Mouse (Mus musculus): ENCODE results near the gene Smad5.

Gene Smad5

DNA sequence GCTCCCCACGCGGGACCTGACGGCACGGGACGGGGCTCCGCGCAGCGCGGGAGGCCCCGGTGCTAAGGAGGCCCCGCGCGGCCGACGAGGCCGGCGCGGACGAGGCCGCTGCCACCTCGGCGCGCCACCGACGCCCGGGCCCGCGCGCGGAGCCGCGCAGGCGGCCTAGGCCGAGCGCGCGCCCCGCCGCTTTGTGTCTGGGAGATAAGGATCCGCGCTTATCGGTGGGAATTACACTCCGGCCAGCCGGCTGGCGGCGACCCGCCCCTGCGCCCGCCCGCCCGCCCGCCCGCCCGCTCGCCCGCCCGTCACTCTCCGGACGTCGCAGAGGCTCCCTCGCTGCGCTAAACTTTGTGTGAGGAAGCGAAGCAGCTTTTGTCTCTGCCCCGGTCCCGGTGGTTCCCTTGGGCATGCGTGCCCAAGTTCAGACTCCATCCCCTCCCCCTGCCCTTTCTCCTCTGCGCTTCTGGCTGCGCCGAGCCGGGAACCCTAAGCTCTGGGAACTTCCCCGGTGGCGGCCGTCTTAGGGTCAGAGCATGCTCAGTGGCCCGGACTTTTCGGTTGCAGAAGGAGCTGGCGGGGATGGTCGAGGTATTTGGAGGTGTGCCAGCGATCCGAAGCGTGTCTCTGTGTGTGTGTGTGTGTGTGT, 536 bp downstream of the Smad5 start:
- peak; percentile 88 for DNase-seq

DNA sequence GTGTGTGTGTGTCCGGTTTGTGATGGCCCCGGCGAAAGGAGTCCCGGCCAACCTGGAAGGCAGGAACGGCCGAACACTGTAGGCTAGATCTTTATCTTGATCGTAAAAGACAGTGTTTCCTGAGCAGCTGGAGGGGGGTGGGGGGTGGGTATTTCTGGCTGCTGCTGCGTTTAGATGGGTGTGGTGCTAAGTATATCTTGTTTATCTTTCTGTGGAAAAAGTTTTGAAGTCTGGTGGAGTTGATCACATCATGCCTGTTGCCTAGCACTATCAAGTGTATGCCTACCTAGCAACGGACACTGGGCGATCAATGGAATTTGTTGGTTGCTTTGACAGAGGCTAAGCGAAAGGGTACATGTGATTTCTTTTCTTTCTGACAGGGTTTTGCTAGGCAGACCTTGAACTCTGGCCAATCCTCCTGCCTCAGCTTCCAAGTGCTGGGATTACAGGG, 1.1 kb downstream of the Smad5 start:
- DNase-seq: no peak

DNA sequence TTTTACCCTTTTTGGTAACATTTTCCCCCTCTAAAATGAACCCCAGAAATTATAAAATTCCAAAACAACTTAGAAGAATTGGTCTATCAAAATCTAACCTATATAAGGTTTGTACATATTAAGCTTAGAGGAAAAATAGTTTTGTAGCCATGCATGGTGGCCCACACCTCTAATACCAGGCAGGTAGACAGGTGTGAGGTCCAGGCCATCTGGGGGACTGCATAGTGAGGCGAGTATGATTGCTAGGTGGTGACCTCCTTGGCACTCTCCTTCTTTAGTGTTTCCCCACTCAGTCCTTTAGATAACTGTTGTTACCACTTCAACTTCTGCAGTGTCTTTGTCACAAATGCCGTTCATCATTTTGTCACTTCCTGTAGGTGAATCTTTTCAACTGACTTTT, 1.8 kb downstream of the Smad5 start:
- no peak for DNase-seq

DNA sequence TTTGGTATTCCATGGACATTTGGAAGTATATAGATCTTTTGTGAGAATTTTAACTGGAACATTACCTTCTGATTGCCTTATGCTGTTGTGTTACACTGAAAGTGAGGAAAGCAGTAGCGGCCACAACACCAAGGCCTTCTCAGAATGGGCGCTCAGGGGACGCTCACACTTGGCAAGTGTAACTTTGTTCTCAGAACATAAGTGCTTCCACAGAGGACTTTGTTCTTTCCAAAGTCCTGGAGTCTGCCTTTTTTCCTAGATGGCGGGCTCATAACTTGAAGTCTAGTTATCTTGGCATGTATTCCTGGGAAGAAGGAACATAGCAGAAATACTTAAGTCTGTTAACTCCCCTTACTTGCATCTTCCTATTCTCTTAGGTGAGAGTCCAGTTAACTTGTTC, 4.3 kb downstream of the Smad5 start:
- DNase-seq: no peak

DNA sequence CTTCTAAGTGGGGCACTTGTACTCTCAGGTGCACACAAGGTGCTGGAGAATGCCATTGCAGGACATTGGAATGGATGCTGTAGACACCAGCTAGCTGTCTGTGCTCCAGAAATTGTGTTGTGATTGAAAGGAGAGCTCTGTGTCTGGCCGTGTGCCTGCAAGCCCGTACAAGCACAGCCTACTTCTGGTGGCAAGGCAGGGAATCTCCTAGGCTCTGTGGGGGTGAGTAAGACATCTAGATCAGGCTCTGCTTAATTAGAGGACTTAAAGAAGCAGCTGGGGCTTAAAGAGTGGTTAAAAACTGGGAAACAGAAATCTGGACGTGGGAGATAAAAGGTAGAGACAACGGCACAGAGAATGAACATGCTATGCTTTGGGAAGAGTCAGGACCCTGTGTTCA, 4.8 kb downstream of the Smad5 start:
- DNase-seq: no peak

DNA sequence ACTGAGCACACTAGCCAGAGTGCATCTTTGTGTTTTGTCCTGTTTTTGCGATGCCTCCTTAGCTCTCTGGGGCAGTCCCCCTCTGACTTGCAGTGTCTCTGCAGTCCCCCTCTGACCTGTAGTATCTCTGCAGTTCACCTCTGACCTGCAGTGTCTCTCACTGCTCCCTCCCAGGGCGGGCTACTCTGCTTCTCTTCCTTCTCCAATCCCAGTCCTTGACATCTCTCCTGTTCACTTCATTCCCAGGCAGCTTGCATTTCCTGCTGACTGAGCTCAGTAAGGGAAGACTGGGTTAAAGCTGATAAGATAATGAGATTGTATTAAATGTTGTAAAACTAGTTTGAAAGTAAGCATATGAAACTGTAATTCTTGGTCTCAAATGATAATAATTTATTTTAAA, 7.8 kb downstream of the Smad5 start:
- peak; percentile 44 for DNase-seq

DNA sequence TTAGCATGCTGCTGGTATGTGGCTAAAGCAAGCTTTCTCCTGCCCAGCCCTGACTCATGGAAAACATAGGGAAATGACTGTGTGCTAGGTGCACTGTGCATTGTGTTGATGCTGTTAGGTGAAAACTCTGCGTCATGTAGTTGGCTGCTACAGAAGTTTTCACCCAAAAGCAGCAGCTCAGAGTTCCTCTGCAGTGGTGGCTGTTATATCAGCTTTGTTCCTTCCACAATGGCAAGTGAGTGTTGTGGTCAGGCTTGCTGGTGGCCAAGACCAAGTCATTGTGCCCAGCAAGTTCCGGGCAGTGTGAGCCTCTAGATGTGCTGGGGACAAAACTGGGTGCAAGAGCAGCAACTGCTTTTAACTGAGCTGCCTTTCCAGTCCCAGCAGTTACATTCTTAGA, 9.4 kb downstream of the Smad5 start:
- DNase-seq: no peak

DNA sequence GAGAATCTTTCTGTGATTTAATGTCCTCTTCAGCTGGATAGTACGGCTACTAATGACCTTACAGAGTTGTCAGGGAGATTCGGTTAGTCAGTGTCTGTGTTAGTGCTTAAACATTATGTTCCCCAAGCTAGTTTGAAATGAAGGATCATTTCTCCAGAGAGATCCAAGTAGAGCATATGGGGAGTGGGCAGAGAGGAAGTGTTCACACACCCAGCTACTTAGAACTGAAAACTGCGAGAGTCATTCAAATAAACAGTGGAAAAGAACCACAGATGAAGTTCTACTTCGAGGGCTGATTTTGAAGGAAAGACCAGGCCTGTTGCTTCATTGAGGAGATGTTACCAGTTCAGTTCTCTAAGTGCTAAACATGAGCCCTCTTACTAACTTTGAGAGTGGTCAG, 23.7 kb downstream of the Smad5 start:
- DNase-seq: no peak

DNA sequence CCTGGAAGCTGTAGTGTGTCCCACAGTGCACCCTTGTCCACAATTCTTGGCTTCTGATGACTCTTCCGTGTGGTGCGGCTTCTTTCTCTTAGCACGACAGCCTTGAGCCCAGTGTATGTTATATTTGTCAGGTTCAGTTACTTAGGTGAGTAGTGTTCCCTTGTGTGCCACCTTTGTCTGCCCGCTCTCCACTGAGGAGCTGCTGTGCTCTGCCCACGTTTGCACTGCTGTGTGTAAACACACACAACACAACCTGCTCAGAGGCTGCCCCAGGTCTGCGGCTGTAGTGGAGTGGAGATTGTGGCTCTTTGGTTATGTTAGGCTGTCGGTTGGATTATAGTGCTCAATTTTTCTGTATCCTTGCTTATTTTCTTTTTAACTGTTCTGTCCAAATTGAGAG, 26.2 kb downstream of the Smad5 start:
- DNase-seq: no peak

DNA sequence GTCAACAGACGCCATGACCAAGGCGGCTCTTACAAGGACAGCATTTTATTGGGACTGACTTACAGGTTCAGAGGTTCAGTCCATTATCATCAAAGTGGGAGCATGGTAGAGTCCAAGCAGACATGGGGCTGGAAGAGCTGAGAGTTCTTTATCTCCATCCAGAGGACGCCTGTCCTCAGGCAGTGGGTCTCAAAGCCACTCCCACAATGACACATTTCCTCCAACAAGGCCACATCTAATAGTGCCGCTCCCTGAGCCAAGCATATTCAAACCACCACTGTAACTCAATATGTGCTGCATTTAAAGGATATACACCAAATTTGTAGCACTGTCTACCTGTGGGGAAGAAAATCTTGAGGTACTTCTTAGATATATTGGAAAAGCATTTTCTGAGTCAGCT, 31.8 kb downstream of the Smad5 start:
- no peak for DNase-seq

DNA sequence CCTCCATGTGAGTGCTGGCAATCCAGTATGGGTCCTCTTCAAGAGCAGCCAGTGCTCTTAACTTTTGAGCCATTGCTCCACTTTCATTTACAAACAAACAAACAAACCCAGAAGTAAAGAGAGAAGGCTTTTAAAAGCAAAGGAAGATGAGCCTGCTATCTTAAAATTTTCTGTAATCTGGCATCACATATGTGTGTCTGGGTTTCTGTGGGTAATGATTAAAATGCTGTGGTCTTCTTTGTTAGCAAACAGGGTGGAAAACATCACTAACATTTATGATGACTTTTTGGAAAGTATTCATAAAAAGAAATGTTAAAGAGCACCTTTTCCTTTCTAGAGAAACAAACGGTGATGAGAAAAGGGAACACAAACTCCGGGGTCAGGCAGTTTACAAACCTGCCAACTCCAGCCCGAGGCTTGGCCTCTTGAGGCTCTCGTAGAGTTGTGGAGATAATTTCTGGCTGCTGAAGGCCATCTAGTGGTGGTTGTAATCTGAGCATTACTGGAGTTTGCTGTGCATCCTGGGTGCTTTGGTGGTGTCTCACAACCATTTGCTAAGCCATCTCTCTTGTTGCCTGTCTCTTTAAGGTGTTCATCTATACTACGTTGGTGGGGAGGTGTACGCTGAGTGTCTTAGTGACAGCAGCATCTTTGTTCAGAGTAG, 32.5 kb downstream of the Smad5 start:
- DNase-seq: peak; percentile 47

DNA sequence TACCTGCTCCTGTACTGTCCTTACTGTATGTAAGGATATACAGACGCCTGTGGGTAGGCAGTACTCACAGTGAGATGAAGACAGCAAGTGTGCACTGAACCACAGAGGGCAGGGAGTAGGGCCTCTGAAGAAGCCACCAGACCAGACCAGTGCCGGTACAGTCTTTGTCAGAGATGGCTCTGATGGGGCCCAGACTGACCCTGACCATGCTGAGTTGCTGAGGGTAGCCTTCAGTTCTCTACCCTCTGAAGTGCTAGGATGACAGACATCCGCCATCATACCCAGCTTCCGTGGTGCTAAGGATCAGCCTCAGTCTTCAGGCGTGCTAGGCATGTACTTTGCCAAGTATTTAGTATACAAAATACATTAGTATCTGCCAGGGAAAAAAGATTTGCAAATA, 36.7 kb downstream of the Smad5 start:
- no peak for DNase-seq

DNA sequence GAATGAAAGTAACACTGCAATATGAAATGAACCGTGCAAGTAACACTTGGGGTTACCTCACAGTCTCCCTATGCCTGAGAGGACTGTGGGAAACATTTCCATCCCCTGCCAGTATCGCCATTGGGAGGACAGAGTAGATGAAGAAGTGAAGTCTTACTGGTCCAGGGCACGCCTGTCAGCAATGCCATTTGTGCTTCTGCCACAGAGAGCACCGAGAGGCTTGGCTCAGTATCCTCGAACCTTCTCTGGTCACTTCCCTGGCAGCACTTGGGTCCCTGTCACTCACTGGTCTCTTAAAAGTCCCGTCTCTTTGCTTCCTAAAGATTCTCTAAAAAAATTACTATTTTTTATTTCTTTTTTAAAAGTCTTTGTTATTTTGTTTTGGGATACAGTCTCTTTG, 37.7 kb downstream of the Smad5 start:
- no peak for DNase-seq

DNA sequence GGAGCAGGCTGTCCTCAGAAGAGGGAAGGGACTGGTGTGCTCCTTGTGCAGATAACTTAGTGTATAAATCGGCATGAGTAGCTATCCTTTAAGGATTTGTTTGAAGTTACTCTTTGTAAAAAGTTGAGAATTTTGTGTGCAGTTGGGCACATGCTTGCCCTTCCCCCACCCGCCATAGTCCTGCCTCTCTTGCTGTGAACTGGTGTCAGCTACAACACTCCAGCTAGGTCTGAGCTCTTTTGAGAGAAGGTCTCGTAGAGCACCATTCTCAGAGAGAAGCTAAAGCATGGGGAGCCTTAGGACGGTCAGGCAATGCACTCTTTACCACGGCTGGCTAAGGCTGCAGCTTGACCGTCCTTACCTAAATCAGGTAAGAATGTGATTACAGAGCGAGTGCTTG, 38.9 kb downstream of the Smad5 start:
- no peak for DNase-seq

DNA sequence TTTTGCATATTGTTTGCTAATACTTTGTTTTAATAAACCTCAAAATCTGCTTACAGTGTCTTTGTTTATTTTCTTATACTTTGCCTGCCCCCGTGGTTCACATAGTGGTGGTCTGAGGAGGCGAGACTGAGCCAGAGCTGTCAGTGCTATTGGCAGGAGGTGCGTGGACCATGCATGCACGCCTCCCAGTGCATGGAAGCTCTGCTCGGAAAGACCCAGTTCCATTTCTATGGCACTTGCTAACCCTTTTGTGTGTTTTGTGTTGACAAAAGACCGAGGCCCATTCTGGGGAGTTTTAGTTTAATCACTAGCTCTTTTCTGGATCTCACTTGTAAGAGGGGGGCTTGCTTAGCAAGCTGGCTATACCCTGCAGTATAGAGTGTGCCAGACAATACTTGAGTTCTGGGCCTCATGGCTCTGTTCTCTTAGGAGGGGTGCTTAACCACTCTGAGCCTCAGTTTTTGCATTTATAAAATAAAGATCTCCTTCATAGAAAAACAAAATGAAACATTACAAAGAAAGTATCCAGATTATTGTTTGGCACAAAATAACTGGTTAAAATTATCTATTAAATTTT, 39.6 kb downstream of the Smad5 start:
- DNase-seq: no peak

DNA sequence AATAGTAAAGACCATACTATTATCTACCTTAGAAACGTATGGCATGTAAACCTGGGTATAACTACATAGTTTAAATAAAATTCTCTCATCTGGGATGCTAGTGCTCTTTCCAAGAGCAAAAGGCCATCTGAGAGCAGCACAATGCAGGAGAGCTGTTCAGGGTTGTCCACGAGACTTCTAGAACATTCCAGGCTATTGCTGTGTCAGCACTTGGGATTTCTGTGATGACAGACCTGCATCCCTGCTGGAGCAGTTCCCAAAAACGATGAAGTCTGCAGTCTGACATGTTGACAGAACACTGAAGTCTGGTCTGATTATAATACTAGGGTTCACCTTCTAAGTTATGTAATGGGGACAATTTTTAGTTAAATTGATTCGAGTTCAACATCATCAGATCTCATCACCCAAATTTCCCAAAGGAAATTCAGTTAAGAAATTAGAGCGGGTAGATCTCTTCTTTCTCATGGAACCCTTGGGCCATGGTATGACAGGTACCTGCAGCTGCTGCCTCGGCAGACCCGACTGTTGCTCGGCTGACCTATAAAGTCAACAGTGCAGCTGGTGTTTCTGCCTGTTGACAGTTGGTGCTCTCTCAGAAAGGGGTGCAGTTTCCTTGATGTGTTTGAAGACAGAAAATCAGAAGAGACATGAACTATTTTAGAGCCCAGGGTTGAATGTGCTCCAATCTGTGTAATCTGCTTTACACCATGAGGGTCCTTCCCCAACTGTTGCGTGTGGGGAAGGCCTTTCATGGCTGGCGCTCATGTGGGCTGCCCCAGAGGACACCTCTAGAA, 44.1 kb downstream of the Smad5 start:
- no peak for DNase-seq

DNA sequence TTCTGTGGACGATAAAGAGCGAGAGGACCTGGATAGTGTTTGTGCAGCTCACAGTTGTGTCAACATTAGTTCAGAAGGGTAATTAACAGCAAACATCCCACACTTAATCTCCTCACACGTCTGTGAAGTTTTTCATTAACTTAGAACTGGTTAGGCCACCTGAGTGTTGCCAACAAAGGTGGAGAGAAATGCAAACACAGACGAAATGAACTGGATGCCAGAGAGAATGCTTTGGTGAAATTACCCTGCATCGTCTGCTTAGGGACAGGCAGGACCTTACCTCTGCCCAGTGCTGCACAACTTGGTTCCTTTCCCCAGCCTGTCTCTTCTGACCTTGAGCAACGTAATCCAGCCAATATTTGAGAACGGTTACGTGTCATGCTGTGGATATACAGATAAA, 44.7 kb downstream of the Smad5 start:
- DNase-seq: no peak

DNA sequence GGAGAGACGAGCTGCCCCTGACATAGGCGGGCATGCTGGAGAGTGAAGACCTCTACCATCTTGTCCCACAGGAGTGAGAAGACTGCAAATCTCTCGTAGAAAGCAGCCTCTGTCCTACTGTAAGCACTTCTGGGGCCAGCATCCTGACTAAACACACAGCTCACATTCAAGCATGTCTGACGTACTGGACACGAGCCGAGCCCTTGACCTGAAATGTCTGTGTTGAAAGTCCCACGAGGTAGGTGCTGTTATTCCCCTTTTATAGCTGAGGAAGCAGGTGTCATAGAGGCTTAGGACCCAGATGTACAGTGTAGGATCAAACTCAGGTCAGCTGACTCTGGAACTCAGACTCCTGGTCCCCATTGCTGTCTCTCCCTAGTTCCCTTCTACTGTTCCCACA, 46.6 kb downstream of the Smad5 start:
- DNase-seq: no peak

DNA sequence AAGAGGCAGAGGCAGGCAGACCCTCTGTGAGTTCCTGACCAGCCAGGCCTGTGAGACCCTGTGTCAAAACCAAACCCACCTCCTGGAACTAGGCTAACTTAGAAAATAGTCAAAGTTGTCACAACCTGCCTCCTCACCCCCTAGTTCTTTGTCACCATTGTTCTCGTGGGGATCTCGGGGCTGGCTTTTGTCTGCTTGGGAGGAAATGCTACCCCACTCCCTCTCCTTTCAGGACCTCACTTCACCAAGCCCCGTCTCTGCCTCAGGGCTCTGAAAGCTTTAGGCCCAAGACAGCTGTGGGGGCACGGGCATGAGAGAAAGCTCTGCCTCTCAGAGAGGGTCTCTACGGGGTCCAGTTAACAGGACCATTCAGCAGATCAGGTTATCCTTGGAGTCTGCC, 49.0 kb downstream of the Smad5 start:
- DNase-seq: no peak

DNA sequence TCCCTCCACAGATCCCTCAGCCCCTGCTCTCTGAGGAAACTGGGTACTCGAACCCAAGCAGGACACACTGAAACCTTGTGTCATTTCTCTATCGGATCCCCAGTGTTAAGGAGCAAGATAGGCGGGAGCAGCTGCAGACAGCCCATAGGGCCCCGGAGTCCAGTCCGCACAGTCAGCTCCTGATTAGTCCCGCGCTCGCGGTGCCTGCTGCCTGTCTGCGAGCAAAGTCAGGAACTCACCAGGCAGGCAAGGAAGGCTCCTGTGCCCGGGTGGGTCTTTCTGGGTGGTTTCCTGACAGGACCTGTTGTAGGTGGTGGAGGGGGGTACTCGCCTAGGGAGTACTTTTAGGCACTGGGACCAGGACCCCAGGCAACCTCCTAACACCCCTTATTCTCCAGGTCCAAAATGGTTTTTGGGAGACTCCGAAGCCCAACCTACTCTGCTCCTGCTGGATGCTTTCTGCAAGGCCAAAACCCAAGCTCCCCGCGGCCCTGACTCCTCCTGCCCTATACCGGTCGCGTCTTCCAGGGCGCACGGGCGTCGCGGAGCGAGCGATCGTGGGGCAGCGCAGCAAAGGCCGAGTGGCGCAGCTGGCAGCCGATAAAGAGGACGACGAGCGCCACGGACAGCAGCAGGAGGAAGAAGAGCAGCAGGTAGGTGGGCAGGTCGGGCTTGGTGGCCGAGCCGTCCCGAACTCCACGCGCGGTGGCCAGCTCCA, 49.8 kb downstream of the Smad5 start:
- peak; percentile 48 for DNase-seq

DNA sequence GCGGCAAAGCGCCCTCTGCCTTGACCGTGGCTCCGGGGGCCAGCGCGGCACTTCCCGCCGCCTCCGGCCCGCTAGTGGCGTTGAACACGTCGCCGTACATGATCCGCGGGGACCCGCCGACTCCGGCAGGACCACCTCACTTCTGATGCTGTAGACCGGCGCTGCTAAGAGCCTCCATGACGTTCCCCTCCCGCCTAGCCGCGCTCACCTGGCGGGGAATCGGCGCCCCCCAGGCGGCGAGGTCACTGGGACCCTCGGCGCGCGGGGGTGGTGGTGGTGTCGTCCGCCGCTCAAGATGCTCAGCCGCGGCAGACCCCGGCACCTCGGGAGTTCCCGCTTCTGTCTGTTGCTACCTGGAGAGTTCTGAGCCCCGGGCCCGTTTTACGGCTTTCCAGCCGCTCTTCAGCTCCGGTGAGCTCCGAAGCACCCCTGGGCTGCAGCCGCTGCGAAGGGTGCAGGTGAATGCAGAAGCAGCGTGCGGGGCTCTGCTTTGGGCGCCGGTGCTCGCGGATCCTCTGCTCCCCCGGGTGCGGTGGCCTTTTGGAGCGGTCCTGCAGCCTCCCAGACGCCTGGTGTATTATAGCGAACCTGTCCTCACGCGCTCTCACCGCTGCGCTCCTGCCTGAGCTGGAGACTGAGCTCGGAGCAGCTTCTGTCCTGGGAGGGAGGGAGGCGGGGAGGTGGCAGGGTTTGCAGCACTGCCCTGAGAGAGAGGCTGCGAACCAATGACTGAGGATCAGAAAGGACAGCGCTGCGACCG, 50.6 kb downstream of the Smad5 start, which contains the start of gene Gm45623:
Gene Gm45623, minus strand, starts transcription at position 636 of the 760 bp plus-strand sequence.
- DNase-seq: peak; percentile 41

DNA sequence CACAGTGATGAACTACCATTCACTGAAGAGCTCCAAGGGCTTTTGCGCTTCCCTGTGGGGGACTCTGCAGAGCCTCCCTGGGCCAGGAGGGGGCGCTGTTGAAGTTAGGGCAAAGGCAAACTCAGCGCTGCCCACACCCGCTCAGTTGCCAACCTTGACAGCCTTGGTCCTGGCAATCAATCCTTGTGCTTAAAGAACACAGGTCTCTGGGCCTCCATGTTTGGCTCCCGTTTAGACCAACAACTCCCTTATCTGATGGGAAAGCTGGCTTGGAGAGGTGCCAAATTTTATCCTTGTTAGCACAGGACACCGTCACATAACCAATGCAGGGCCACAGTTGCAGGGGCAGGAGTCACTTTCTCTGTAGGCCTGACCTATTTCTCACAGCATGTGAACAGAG, 53.1 kb downstream of the Smad5 start:
- peak; percentile 58 for DNase-seq

Data from kidney, postnatal 10 days (tissue).